Mouse (Mus musculus): ENCODE data around the gene Chrne. TPM values are rescaled to one million over a fixed set of nuclear protein-coding genes. Genes with fewer than 3 reads are reported as not detected.

Gene Chrne
- total RNA-seq, 2 experiments from 2014 or later, result not detected

GRCm38 (mm10) chr11:70635601-70636000 lies 16.6 kb upstream of the Chrne start:
- intact Hi-C loops (cut with DNase I), result no loop called here
- DNase-seq, result no peak

- DNase-seq, result no peak
- intact Hi-C loops (cut with DNase I), result loop anchor here (2.0 to 5.0 kb wide), 2 partner anchors 112 to 125 kb away; no protein-coding TSS in a partner anchor
These were observed 11.1 kb upstream of the Chrne start for GRCm38 (mm10) chr11:70630129-70630528.

- intact Hi-C loops (cut with DNase I), result no loop called here
These were observed 10.5 kb upstream of the Chrne start for GRCm38 (mm10) chr11:70629557-70629956.

GRCm38 (mm10) chr11:70628431-70628830 lies 9.4 kb upstream of the Chrne start:
- intact Hi-C loops (cut with DNase I), result no loop called here
- DNase-seq, result no peak

More at GRCm38 (mm10) chr11:70629557-70629956, 10.5 kb upstream of the Chrne start:
- no peak for DNase-seq

- intact Hi-C loops (cut with DNase I), result no loop called here
- DNase-seq, result no peak
These were observed 7.9 kb upstream of the Chrne start for GRCm38 (mm10) chr11:70626877-70627276.

GRCm38 (mm10) chr11:70625473-70625872 lies 6.5 kb upstream of the Chrne start:
- DNase-seq, result peak; percentile 39 to 68

GRCm38 (mm10) chr11:70623053-70623742 lies 4.2 kb upstream of the Chrne start:
- intact Hi-C loops (cut with DNase I), result no loop called here

More at GRCm38 (mm10) chr11:70625473-70625872, 6.5 kb upstream of the Chrne start:
- intact Hi-C loops (cut with DNase I), result no loop called here

GRCm38 (mm10) chr11:70621972-70622814 lies 3.2 kb upstream of the Chrne start:
- intact Hi-C loops (cut with DNase I), result no loop called here
- peak; percentile 23 to 25 for DNase-seq

More at GRCm38 (mm10) chr11:70623053-70623742, 4.2 kb upstream of the Chrne start:
- DNase-seq, result no peak

- DNase-seq, result no peak
- intact Hi-C loops (cut with DNase I), result loop anchor here (10.0 kb wide), 1 partner anchor 201 kb away; the partner anchor contains the start of gene Pelp1
These were observed 3.4 kb downstream of the Chrne start, which contains the start of gene 4930544D05Rik for GRCm38 (mm10) chr11:70615516-70616093. Gene 4930544D05Rik (plus strand): TSS chr11:70615848.

- DNase-seq, result peak; percentile 62 to 70
- intact Hi-C loops (cut with DNase I), result loop anchor here (10.0 kb wide), 1 partner anchor 200 kb away; the partner anchor contains the start of gene Pelp1
These were observed 3.9 kb downstream of the Chrne start for GRCm38 (mm10) chr11:70615074-70615473.

- DNase-seq, result no peak
- intact Hi-C loops (cut with DNase I), result loop anchor here (10.0 kb wide), 1 partner anchor 198 kb away; the partner anchor contains the start of gene Pelp1
These were observed 6.5 kb downstream of the Chrne start for GRCm38 (mm10) chr11:70612505-70612904.

GRCm38 (mm10) chr11:70610752-70611151 lies 8.3 kb downstream of the Chrne start:
- no peak for DNase-seq
- intact Hi-C loops (cut with DNase I), result loop anchor here (10.0 kb wide), 1 partner anchor 196 kb away; the partner anchor contains the start of gene Pelp1

- DNase-seq, result peak; percentile 27 to 46
- intact Hi-C loops (cut with DNase I), result loop anchor here (10.0 kb wide), 1 partner anchor 174 kb away; the partner anchor contains the start of gene Arrb2
These were observed 10.5 kb downstream of the Chrne start for GRCm38 (mm10) chr11:70608381-70609066.

- intact Hi-C loops (cut with DNase I), result loop anchor here (10.0 kb wide), 1 partner anchor 173 kb away; the partner anchor contains the start of gene Arrb2
- DNase-seq, result no peak
These were observed 11.4 kb downstream of the Chrne start for GRCm38 (mm10) chr11:70607611-70608010.

GRCm38 (mm10) chr11:70606717-70607116 lies 12.3 kb downstream of the Chrne start:
- intact Hi-C loops (cut with DNase I), result loop anchor here (10.0 kb wide), 1 partner anchor 172 kb away; the partner anchor contains the start of gene Arrb2
- no peak for DNase-seq

GRCm38 (mm10) chr11:70605024-70605566 lies 13.9 kb downstream of the Chrne start:
- peak; percentile 82 to 87 for DNase-seq

GRCm38 (mm10) chr11:70598451-70598953 lies 20.5 kb downstream of the Chrne start:
- intact Hi-C loops (cut with DNase I), result no loop called here
- DNase-seq, result no peak

More at GRCm38 (mm10) chr11:70605024-70605566, 13.9 kb downstream of the Chrne start:
- intact Hi-C loops (cut with DNase I), result loop anchor here (1.0 to 10.0 kb wide), 3 partner anchors 42 to 170 kb away; partner anchors contain the start of genes Arrb2 and Mink1

GRCm38 (mm10) chr11:70597301-70597700 lies 21.7 kb downstream of the Chrne start:
- DNase-seq, result no peak
- intact Hi-C loops (cut with DNase I), result no loop called here

GRCm38 (mm10) chr11:70596094-70596493 lies 22.9 kb downstream of the Chrne start:
- intact Hi-C loops (cut with DNase I), result no loop called here
- no peak for DNase-seq

Measured in heart, postnatal 14 days (tissue).